Mouse (Mus musculus): Measurements from ENCODE around the gene Olfr628. TPM values are rescaled to one million over a fixed set of nuclear protein-coding genes. Genes with fewer than 3 reads are reported as not detected.
"Not testable (repeated sequence)": the region's sequence is repeated elsewhere in the genome, so short reads cannot be mapped to it uniquely, and the experiment has no call there.

The Olfr628 gene
- polyA plus RNA-seq, 1 experiment: not detected

DNA sequence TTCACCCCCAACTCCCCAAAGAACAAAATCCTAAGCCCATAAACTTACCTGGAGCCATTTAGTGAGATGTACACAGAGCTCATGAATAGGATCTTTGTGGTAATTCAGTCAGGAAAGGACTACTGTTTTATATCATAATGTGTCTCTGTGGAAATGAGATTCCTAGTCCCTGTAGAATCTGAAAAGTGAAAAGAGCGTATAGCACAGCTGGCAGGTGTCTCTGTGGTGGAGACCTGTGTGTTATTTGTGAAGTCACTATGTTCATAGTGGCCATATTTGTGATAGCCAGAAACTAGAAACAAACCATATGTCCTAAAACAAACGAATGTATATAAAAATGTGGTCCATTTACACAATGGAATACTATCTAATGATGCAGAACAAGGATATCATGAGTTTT, 41.3 kb downstream of the Olfr628 start, which contains the start of gene Olfr69:
Gene Olfr69, minus strand, starts transcription at position 101 of the 400 bp plus-strand sequence.
- Histone ChIP-seq H3K27me3 (ENCODE audit: control insufficient read depth, insufficient read depth, low read length) (no peaks in the 10 kb centered on the region), H3K36me3 (ENCODE audit: control insufficient read depth, insufficient read depth, low read length) (no peaks in the 10 kb centered on the region), H3K27ac (ENCODE audit: control insufficient read depth, insufficient read depth, low read depth, low read length) (no peak within 1 kb of the TSS), H3K4me3 (ENCODE audit: control insufficient read depth, low read depth, low read length) (no peak within 1 kb of the TSS), H3K4me1 (ENCODE audit: control insufficient read depth, insufficient read depth, low read length) (no peaks in the 10 kb centered on the region)
- TF ChIP-seq POLR2A (IDR thresholded peaks at IDR 0.05; ENCODE audit: control insufficient read depth, low read depth, low read length) (no peak), CTCF (IDR thresholded peaks at IDR 0.05; ENCODE audit: control insufficient read depth, insufficient read depth, insufficient replicate concordance, low read depth, low read length) (no peak)

GRCm38 (mm10) chr7:103777652-103778051, 47.5 kb downstream of the Olfr628 start:
- H3K36me3 ChIP-seq (ENCODE audit: control insufficient read depth, insufficient read depth, low read length); H3K27me3 ChIP-seq (ENCODE audit: control insufficient read depth, insufficient read depth, low read length); H3K27ac ChIP-seq (ENCODE audit: control insufficient read depth, insufficient read depth, low read depth, low read length); H3K4me1 ChIP-seq (ENCODE audit: control insufficient read depth, insufficient read depth, low read length); H3K4me3 ChIP-seq (ENCODE audit: control insufficient read depth, low read depth, low read length): not testable (repeated sequence)

DNA sequence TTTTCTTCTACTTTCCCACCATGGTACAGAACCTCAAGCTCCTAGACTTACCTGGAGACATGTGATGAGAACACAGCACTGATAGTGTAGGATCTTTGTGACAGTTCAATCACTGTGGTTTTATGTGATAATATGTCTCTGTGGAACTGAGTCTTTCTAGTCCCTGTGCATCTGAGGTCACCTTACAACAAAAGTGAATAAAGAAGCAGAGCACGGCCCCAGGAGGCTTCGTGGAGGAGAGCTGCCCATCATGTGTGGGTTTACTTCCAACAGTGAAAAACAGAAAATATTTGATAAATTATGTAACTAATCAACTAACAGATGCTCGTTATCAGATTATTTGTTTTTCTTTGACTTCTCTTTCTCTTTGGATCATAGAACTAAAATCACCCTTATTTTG, 49.4 kb downstream of the Olfr628 start, which contains the start of gene Olfr68:
Gene Olfr68, minus strand, starts transcription at position 101 of the 400 bp plus-strand sequence.
- H3K4me3 ChIP-seq (ENCODE audit: control insufficient read depth, low read depth, low read length): no peak within 1 kb of the TSS
- no peaks in the 10 kb centered on the region for H3K27me3 ChIP-seq (ENCODE audit: control insufficient read depth, insufficient read depth, low read length)
- no peak within 1 kb of the TSS for H3K27ac ChIP-seq (ENCODE audit: control insufficient read depth, insufficient read depth, low read depth, low read length)
- no peaks in the 10 kb centered on the region for H3K4me1 ChIP-seq (ENCODE audit: control insufficient read depth, insufficient read depth, low read length)
- H3K36me3 ChIP-seq (ENCODE audit: control insufficient read depth, insufficient read depth, low read length): no peaks in the 10 kb centered on the region
- TF ChIP-seq POLR2A (IDR thresholded peaks at IDR 0.05; ENCODE audit: control insufficient read depth, low read depth, low read length) (no peak), CTCF (IDR thresholded peaks at IDR 0.05; ENCODE audit: control insufficient read depth, insufficient read depth, insufficient replicate concordance, low read depth, low read length) (no peak)

Other genes starting within 250 kb of the Olfr628 start
- not detected in 2 replicates for gene Olfr609, start 232.3 kb upstream of the Olfr628 start, polyA plus RNA-seq (2012; rRNA removed)
- 0.14 TPM in 1 of 2 replicates, not detected in the other for gene Olfr610, start 218.3 kb upstream of the Olfr628 start, polyA plus RNA-seq (2012; rRNA removed)
- gene Olfr611, start 209.5 kb upstream of the Olfr628 start, polyA plus RNA-seq (2012; rRNA removed): 0.15 TPM in 1 of 2 replicates, not detected in the other
- gene Olfr612, start 187.7 kb upstream of the Olfr628 start, polyA plus RNA-seq (2012; rRNA removed): not detected in 2 replicates
- gene Olfr613, start 182.3 kb upstream of the Olfr628 start, polyA plus RNA-seq (2012; rRNA removed): not detected in 2 replicates
- not detected in 2 replicates for gene Olfr615, start 174.3 kb upstream of the Olfr628 start, polyA plus RNA-seq (2012; rRNA removed)
- gene Olfr616, start 161.2 kb upstream of the Olfr628 start, polyA plus RNA-seq (2012; rRNA removed): 0.22 and 0.25 TPM in 2 replicates
- gene Olfr617, start 157.3 kb upstream of the Olfr628 start, polyA plus RNA-seq (2012; rRNA removed): not detected in 2 replicates
- not detected in 2 replicates for gene Olfr618, start 140.3 kb upstream of the Olfr628 start, polyA plus RNA-seq (2012; rRNA removed)
- not detected in 2 replicates for gene Olfr619, start 129.8 kb upstream of the Olfr628 start, polyA plus RNA-seq (2012; rRNA removed)
- gene Olfr620, start 117.8 kb upstream of the Olfr628 start, polyA plus RNA-seq (2012; rRNA removed): not detected in 2 replicates
- gene Olfr622, start 87.7 kb upstream of the Olfr628 start, polyA plus RNA-seq (2012; rRNA removed): not detected in 2 replicates
- gene Olfr623, start 66.7 kb upstream of the Olfr628 start, polyA plus RNA-seq (2012; rRNA removed): not detected in 2 replicates
- gene Olfr624, start 59.2 kb upstream of the Olfr628 start, polyA plus RNA-seq (2012; rRNA removed): 0.02 TPM in 1 of 2 replicates, not detected in the other
- gene Olfr625-ps1, start 47.7 kb upstream of the Olfr628 start, polyA plus RNA-seq (2012; rRNA removed): not detected in 2 replicates
- not detected in 2 replicates for gene Olfr243, start 15.7 kb upstream of the Olfr628 start, polyA plus RNA-seq (2012; rRNA removed)
- not detected in 2 replicates for gene Olfr629, start 14.6 kb downstream of the Olfr628 start, polyA plus RNA-seq (2012; rRNA removed)
- not detected in 2 replicates for gene Olfr630, start 27.0 kb downstream of the Olfr628 start, polyA plus RNA-seq (2012; rRNA removed)
- gene Olfr69, start 41.2 kb downstream of the Olfr628 start, polyA plus RNA-seq (2012; rRNA removed): not detected in 2 replicates
- not detected in 2 replicates for gene Olfr68, start 49.3 kb downstream of the Olfr628 start, polyA plus RNA-seq (2012; rRNA removed)
- not detected in 2 replicates for gene Olfr67, start 61.4 kb downstream of the Olfr628 start, polyA plus RNA-seq (2012; rRNA removed)
- gene Hbb-bt, start 83.6 kb downstream of the Olfr628 start, polyA plus RNA-seq (2012; rRNA removed): 8.1 and 11.1 TPM in 2 replicates
- gene Hbb-bs, start 97.7 kb downstream of the Olfr628 start, polyA plus RNA-seq (2012; rRNA removed): 78.9 and 88.8 TPM in 2 replicates
- gene Hbb-bh2, start 110.1 kb downstream of the Olfr628 start, polyA plus RNA-seq (2012; rRNA removed): not detected in 2 replicates
- not detected in 2 replicates for gene Hbb-bh1, start 112.8 kb downstream of the Olfr628 start, polyA plus RNA-seq (2012; rRNA removed)
- gene Hbb-y, start 122.8 kb downstream of the Olfr628 start, polyA plus RNA-seq (2012; rRNA removed): 0.19 and 0.26 TPM in 2 replicates
- not detected in 2 replicates for gene Olfr66, start 155.9 kb downstream of the Olfr628 start, polyA plus RNA-seq (2012; rRNA removed)
- gene Olfr64, start 164.1 kb downstream of the Olfr628 start, polyA plus RNA-seq (2012; rRNA removed): not detected in 2 replicates
- gene Olfr65, start 173.1 kb downstream of the Olfr628 start, polyA plus RNA-seq (2012; rRNA removed): not detected in 2 replicates
- gene Olfr631, start 198.5 kb downstream of the Olfr628 start, polyA plus RNA-seq (2012; rRNA removed): not detected in 2 replicates
- gene Olfr632, start 204.0 kb downstream of the Olfr628 start, polyA plus RNA-seq (2012; rRNA removed): not detected in 2 replicates
- not detected in 2 replicates for gene Olfr633, start 214.1 kb downstream of the Olfr628 start, polyA plus RNA-seq (2012; rRNA removed)
- not detected in 2 replicates for gene Olfr635, start 240.8 kb downstream of the Olfr628 start, polyA plus RNA-seq (2012; rRNA removed)